Mouse (Mus musculus): ENCODE measurements at regions not wholly inside any gene's neighbourhood (a gene's known extent, or its start where the extent isn't known, plus 50 kb on each side); places are given as distances from the start of the nearest gene placed in this dataset.
A peak's percentile ranks its signal among the peaks of the same experiment; 100 is the strongest.

GRCm38 (mm10) chr17:59365340-59365739, 352.2 kb upstream of the Nudt12 start:
- ATAC-seq: no peak

GRCm38 (mm10) chr17:59362110-59362509, 348.9 kb upstream of the Nudt12 start:
- WGBS: 30% methylated on average over 7 of the region's 7 CpGs
- H3K27me3 ChIP-seq (replicated peaks; ENCODE audit: control insufficient read depth, insufficient read depth, low read length): no peaks in the 10 kb centered on the region
- H3K4me3 ChIP-seq (replicated peaks; ENCODE audit: low read length): no peak overlapping the region
- H3K36me3 ChIP-seq (ENCODE audit: control insufficient read depth, insufficient read depth): no peaks in the 10 kb centered on the region
- ATAC-seq: peak; percentile 45; the same call in 1 of the 2 replicates
- H3K4me2 ChIP-seq (ENCODE audit: low read length): peak overlapping the region; percentile 17
- H3K9me3 ChIP-seq (ENCODE audit: control insufficient read depth, low read length): no peaks in the 10 kb centered on the region
- 0 out of 2 replicates have a peak, but pooled peaks cover 3% of the 10 kb centered on the region for H3K4me1 ChIP-seq (replicated peaks; ENCODE audit: control insufficient read depth, insufficient read depth, low read length)
- H3K9ac ChIP-seq (replicated peaks; ENCODE audit: low read depth, low read length): no peak overlapping the region
- H3K27ac ChIP-seq (ENCODE audit: low read length): no peak overlapping the region

More at GRCm38 (mm10) chr17:59365340-59365739, 352.2 kb upstream of the Nudt12 start:
- no peaks in the 10 kb centered on the region for H3K36me3 ChIP-seq (ENCODE audit: control insufficient read depth, insufficient read depth)
- H3K9me3 ChIP-seq (ENCODE audit: control insufficient read depth, low read length): no peaks in the 10 kb centered on the region
- no peak overlapping the region for H3K4me2 ChIP-seq (ENCODE audit: low read length)
- no peak overlapping the region for H3K4me3 ChIP-seq (replicated peaks; ENCODE audit: low read length)
- H3K4me1 ChIP-seq (replicated peaks; ENCODE audit: control insufficient read depth, insufficient read depth, low read length): 0 out of 2 replicates have a peak, but pooled peaks cover 3% of the 10 kb centered on the region
- no peak overlapping the region for H3K27ac ChIP-seq (ENCODE audit: low read length)
- no peaks in the 10 kb centered on the region for H3K27me3 ChIP-seq (replicated peaks; ENCODE audit: control insufficient read depth, insufficient read depth, low read length)
- H3K9ac ChIP-seq (replicated peaks; ENCODE audit: low read depth, low read length): no peak overlapping the region
- WGBS: 58% methylated on average over 2 of the region's 2 CpGs

GRCm38 (mm10) chr17:59361119-59361518, 347.9 kb upstream of the Nudt12 start:
- Histone ChIP-seq H3K9me3 (ENCODE audit: control insufficient read depth, low read length) (no peaks in the 10 kb centered on the region), H3K27ac (ENCODE audit: low read length) (no peak overlapping the region), H3K4me2 (ENCODE audit: low read length) (no peak overlapping the region), H3K27me3 (replicated peaks; ENCODE audit: control insufficient read depth, insufficient read depth, low read length) (no peaks in the 10 kb centered on the region), H3K4me1 (replicated peaks; ENCODE audit: control insufficient read depth, insufficient read depth, low read length) (0 out of 2 replicates have a peak, but pooled peaks cover 3% of the 10 kb centered on the region), H3K9ac (replicated peaks; ENCODE audit: low read depth, low read length) (no peak overlapping the region), H3K36me3 (ENCODE audit: control insufficient read depth, insufficient read depth) (no peaks in the 10 kb centered on the region), H3K4me3 (replicated peaks; ENCODE audit: low read length) (no peak overlapping the region)
- WGBS: 95% methylated on average over 9 of the region's 9 CpGs
- no peak for ATAC-seq

DNA sequence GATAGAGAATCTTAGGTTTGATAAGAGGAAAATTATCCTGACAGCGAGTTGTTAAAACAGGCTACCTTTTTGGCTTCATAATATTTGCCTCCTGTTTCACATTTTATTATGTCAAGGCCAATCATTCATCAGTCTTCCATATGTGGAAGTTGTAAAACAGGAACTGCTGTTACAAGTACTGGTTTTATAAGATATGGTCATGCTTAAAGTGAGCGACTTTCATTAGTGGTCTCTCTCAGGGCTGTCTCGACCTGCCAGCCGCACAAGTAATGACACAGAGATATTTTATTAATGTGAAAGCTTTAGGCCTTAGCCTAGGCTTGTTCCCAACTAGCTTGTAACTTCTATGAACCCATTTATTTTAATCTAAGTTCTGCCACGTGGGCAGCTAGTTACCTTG, 346.3 kb upstream of the Nudt12 start:
- H3K4me2 ChIP-seq (ENCODE audit: low read length): no peak overlapping the region
- H3K4me3 ChIP-seq (replicated peaks; ENCODE audit: low read length): no peak overlapping the region
- H3K36me3 ChIP-seq (ENCODE audit: control insufficient read depth, insufficient read depth): no peaks in the 10 kb centered on the region
- no peak for ATAC-seq
- 84% methylated on average over 5 of the region's 5 CpGs for WGBS
- H3K9ac ChIP-seq (replicated peaks; ENCODE audit: low read depth, low read length): no peak overlapping the region
- H3K4me1 ChIP-seq (replicated peaks; ENCODE audit: control insufficient read depth, insufficient read depth, low read length): 0 out of 2 replicates have a peak, but pooled peaks cover 3% of the 10 kb centered on the region
- H3K27me3 ChIP-seq (replicated peaks; ENCODE audit: control insufficient read depth, insufficient read depth, low read length): no peaks in the 10 kb centered on the region
- H3K27ac ChIP-seq (ENCODE audit: low read length): no peak overlapping the region
- no peaks in the 10 kb centered on the region for H3K9me3 ChIP-seq (ENCODE audit: control insufficient read depth, low read length)

DNA sequence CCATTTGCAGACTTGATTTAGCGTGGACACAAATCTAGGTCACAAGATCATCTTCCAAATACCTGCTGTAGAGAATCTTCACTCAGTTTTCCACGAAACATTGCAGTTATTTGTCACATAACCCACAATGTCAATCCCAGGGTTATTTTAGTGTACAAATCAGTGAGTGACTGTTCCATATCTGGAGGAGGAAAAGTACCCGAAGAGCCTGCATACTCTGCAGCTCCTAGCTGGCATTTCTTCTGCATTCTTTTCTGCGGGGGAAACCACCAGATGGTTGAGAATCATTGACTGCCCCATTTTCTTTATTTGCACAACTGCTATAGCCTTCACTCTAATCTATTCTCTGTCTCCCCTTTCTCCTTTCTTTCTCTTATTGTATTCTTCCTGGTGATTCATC, 332.4 kb upstream of the Nudt12 start:
- no peak overlapping the region for H3K9ac ChIP-seq (replicated peaks; ENCODE audit: low read depth, low read length)
- no peaks in the 10 kb centered on the region for H3K36me3 ChIP-seq (ENCODE audit: control insufficient read depth, insufficient read depth)
- WGBS: 84% methylated on average over 4 of the region's 4 CpGs
- no peaks in the 10 kb centered on the region for H3K27me3 ChIP-seq (replicated peaks; ENCODE audit: control insufficient read depth, insufficient read depth, low read length)
- no peaks in the 10 kb centered on the region for H3K9me3 ChIP-seq (ENCODE audit: control insufficient read depth, low read length)
- H3K4me2 ChIP-seq (ENCODE audit: low read length): no peak overlapping the region
- H3K27ac ChIP-seq (ENCODE audit: low read length): no peak overlapping the region
- no peak overlapping the region for H3K4me3 ChIP-seq (replicated peaks; ENCODE audit: low read length)
- no peaks in the 10 kb centered on the region for H3K4me1 ChIP-seq (replicated peaks; ENCODE audit: control insufficient read depth, insufficient read depth, low read length)
- no peak for ATAC-seq

GRCm38 (mm10) chr17:59297939-59298338, 284.8 kb upstream of the Nudt12 start:
- ATAC-seq: no peak
- Histone ChIP-seq H3K27me3 (replicated peaks; ENCODE audit: control insufficient read depth, insufficient read depth, low read length) (no peaks in the 10 kb centered on the region), H3K9ac (replicated peaks; ENCODE audit: low read depth, low read length) (no peak overlapping the region), H3K4me3 (replicated peaks; ENCODE audit: low read length) (no peak overlapping the region), H3K4me1 (replicated peaks; ENCODE audit: control insufficient read depth, insufficient read depth, low read length) (no peaks in the 10 kb centered on the region), H3K9me3 (ENCODE audit: control insufficient read depth, low read length) (no peaks in the 10 kb centered on the region), H3K36me3 (ENCODE audit: control insufficient read depth, insufficient read depth) (no peaks in the 10 kb centered on the region), H3K27ac (ENCODE audit: low read length) (no peak overlapping the region), H3K4me2 (ENCODE audit: low read length) (no peak overlapping the region)
- 92% methylated on average over 5 of the region's 5 CpGs for WGBS

- Histone ChIP-seq H3K27me3 (replicated peaks; ENCODE audit: control insufficient read depth, insufficient read depth, low read length) (no peaks in the 10 kb centered on the region), H3K9ac (replicated peaks; ENCODE audit: low read depth, low read length) (no peak overlapping the region), H3K9me3 (ENCODE audit: control insufficient read depth, low read length) (no peaks in the 10 kb centered on the region), H3K4me1 (replicated peaks; ENCODE audit: control insufficient read depth, insufficient read depth, low read length) (peaks cover 8% of the 10 kb centered on the region), H3K27ac (ENCODE audit: low read length) (no peak overlapping the region), H3K36me3 (ENCODE audit: control insufficient read depth, insufficient read depth) (no peaks in the 10 kb centered on the region), H3K4me3 (replicated peaks; ENCODE audit: low read length) (no peak overlapping the region), H3K4me2 (ENCODE audit: low read length) (no peak overlapping the region)
- ATAC-seq: peak; percentile 77
- 63% methylated on average over 3 of the region's 3 CpGs for WGBS
Observed at GRCm38 (mm10) chr17:59281364-59281763, 268.2 kb upstream of the Nudt12 start.

DNA sequence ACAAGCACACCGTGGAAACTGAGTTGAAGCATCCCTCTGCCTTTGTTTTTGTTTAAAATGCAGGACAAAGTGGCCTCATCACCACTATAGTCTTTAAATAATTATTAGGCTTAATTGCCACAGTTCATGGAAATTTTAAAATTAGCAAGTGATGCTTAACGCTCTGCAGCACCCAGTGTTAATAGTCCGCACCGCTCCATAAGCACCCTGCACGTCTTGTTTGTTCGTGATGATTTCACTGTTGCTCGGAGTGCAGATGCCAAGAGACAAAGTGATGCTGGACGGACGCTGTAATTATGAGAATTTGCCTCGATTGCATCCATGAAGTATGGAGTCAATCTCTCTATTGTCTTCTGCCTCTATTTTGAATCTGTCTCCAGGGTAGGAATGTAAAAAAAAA, 266.6 kb upstream of the Nudt12 start:
- H3K4me1 ChIP-seq (replicated peaks; ENCODE audit: control insufficient read depth, insufficient read depth, low read length): peaks cover 8% of the 10 kb centered on the region
- no peaks in the 10 kb centered on the region for H3K36me3 ChIP-seq (ENCODE audit: control insufficient read depth, insufficient read depth)
- H3K9ac ChIP-seq (replicated peaks; ENCODE audit: low read depth, low read length): no peak overlapping the region
- peak overlapping the region; percentile 24 for H3K4me3 ChIP-seq (replicated peaks; ENCODE audit: low read length)
- no peaks in the 10 kb centered on the region for H3K27me3 ChIP-seq (replicated peaks; ENCODE audit: control insufficient read depth, insufficient read depth, low read length)
- peak overlapping the region; percentile 43 for H3K4me2 ChIP-seq (ENCODE audit: low read length)
- 10% methylated on average over 10 of the region's 10 CpGs for WGBS
- H3K9me3 ChIP-seq (ENCODE audit: control insufficient read depth, low read length): no peaks in the 10 kb centered on the region
- ATAC-seq: peak; percentile 92
- no peak overlapping the region for H3K27ac ChIP-seq (ENCODE audit: low read length)

- no peaks in the 10 kb centered on the region for H3K4me1 ChIP-seq (replicated peaks; ENCODE audit: control insufficient read depth, insufficient read depth, low read length)
- H3K4me3 ChIP-seq (replicated peaks; ENCODE audit: low read length): no peak overlapping the region
- no peak for ATAC-seq
- H3K27ac ChIP-seq (ENCODE audit: low read length): no peak overlapping the region
- no peak overlapping the region for H3K9ac ChIP-seq (replicated peaks; ENCODE audit: low read depth, low read length)
- no peaks in the 10 kb centered on the region for H3K9me3 ChIP-seq (ENCODE audit: control insufficient read depth, low read length)
- no peak overlapping the region for H3K4me2 ChIP-seq (ENCODE audit: low read length)
- H3K27me3 ChIP-seq (replicated peaks; ENCODE audit: control insufficient read depth, insufficient read depth, low read length): no peaks in the 10 kb centered on the region
- H3K36me3 ChIP-seq (ENCODE audit: control insufficient read depth, insufficient read depth): no peaks in the 10 kb centered on the region
Observed at GRCm38 (mm10) chr17:59269613-59270012, 256.4 kb upstream of the Nudt12 start.

GRCm38 (mm10) chr17:59249000-59249399, 235.8 kb upstream of the Nudt12 start:
- Histone ChIP-seq H3K4me2 (ENCODE audit: low read length) (no peak overlapping the region), H3K4me1 (replicated peaks; ENCODE audit: control insufficient read depth, insufficient read depth, low read length) (no peaks in the 10 kb centered on the region), H3K9ac (replicated peaks; ENCODE audit: low read depth, low read length) (no peak overlapping the region), H3K27ac (ENCODE audit: low read length) (no peak overlapping the region), H3K9me3 (ENCODE audit: control insufficient read depth, low read length) (no peaks in the 10 kb centered on the region), H3K27me3 (replicated peaks; ENCODE audit: control insufficient read depth, insufficient read depth, low read length) (no peaks in the 10 kb centered on the region), H3K4me3 (replicated peaks; ENCODE audit: low read length) (no peak overlapping the region), H3K36me3 (ENCODE audit: control insufficient read depth, insufficient read depth) (no peaks in the 10 kb centered on the region)
- ATAC-seq: no peak
- whole genome bisulfite sequencing: 84% methylated on average over 5 of the region's 5 CpGs
